Mouse (Mus musculus) C2C12 (cell line): ENCODE measurements around the gene Rbm33. TPM values are rescaled to one million over a fixed set of nuclear protein-coding genes. Genes with fewer than 3 reads are reported as not detected.

Experiments used
- H3K27me3 ChIP-seq: one replicate; pipeline ENCODE4 v1.6.1; 2011; ENCODE audit not compliant: control insufficient read depth, insufficient read depth, insufficient read length
- H3K36me3 ChIP-seq: one replicate; pipeline ENCODE4 v1.6.1; 2011; ENCODE audit not compliant: control insufficient read depth, insufficient read depth
- H3K4me3 ChIP-seq: one replicate; pipeline ENCODE4 v1.5.1; 2011; ENCODE audit warnings: mild to moderate bottlenecking, control low read depth; ENCODE audit not compliant: poor library complexity, insufficient read depth, severe bottlenecking
- H3K79me2 ChIP-seq: one replicate; pipeline ENCODE4 v1.6.1; 2011; ENCODE audit not compliant: control insufficient read depth, insufficient read depth
- H3K79me3 ChIP-seq: one replicate; pipeline ENCODE4 v1.6.1; 2011; ENCODE audit warnings: low read depth, control low read depth
- H3ac ChIP-seq: one replicate; pipeline ENCODE3; 2011; ENCODE audit warnings: low read depth; ENCODE audit not compliant: control insufficient read depth, insufficient read length
- CEBPB ChIP-seq: IDR thresholded peaks from one replicate; pipeline ENCODE4 v1.6.1; 2011; ENCODE audit warnings: low read depth, mild to moderate bottlenecking, control low read depth, moderate library complexity
- CTCF ChIP-seq: IDR thresholded peaks from one replicate; pipeline ENCODE4 v1.5.1; 2011; ENCODE audit not compliant: control insufficient read depth, insufficient read depth, insufficient read length
- FOSL1 ChIP-seq: IDR thresholded peaks from one replicate; pipeline ENCODE4 v1.8.0; 2011; ENCODE audit warnings: mild to moderate bottlenecking, low read length; ENCODE audit not compliant: poor library complexity, insufficient read depth, severe bottlenecking
- MAX ChIP-seq: IDR thresholded peaks from one replicate; pipeline ENCODE4 v1.6.1; 2011; ENCODE audit warnings: mild to moderate bottlenecking, control low read depth
- MYOD1 ChIP-seq: IDR thresholded peaks from one replicate; pipeline ENCODE4 v1.6.1; 2011; ENCODE audit warnings: low read depth; ENCODE audit not compliant: control insufficient read depth, insufficient read length
- MYOG ChIP-seq: IDR thresholded peaks from one replicate; pipeline ENCODE4 v1.6.1; 2011; ENCODE audit not compliant: control insufficient read depth, insufficient read length; ENCODE audit errors: extremely low read depth
- USF1 ChIP-seq: IDR thresholded peaks from one replicate; pipeline ENCODE4 v1.6.1; 2011; ENCODE audit warnings: low read depth, mild to moderate bottlenecking, control low read depth, moderate library complexity
- polyA plus RNA-seq: library from polyadenylated mRNA; unstranded; fragments of >200 nt; fragmentation: generic; extraction: Trizol; gene quantifications from one replicate; pipeline ENCODE4 v1.2.1, GENCODE M21; 2012; ENCODE audit warnings: missing spikeins

Gene Rbm33
- polyA plus RNA-seq, 1 experiment, result 10.1 TPM

- no peaks in the 10 kb centered on the region for H3K79me2 ChIP-seq
- H3ac ChIP-seq, result no peak overlapping the region
- H3K27me3 ChIP-seq, result no peaks in the 10 kb centered on the region
- TF ChIP-seq FOSL1 (no peak), MYOD1 (no peak), CEBPB (no peak), USF1 (no peak), MAX (no peak), MYOG (no peak), CTCF (no peak)
- no peak overlapping the region for H3K4me3 ChIP-seq
- no peaks in the 10 kb centered on the region for H3K79me3 ChIP-seq
- H3K36me3 ChIP-seq, result peaks cover 37% of the 10 kb centered on the region
Observed at GRCm38 (mm10) chr5:28419640-28420265, 102.8 kb downstream of the Rbm33 start.

DNA sequence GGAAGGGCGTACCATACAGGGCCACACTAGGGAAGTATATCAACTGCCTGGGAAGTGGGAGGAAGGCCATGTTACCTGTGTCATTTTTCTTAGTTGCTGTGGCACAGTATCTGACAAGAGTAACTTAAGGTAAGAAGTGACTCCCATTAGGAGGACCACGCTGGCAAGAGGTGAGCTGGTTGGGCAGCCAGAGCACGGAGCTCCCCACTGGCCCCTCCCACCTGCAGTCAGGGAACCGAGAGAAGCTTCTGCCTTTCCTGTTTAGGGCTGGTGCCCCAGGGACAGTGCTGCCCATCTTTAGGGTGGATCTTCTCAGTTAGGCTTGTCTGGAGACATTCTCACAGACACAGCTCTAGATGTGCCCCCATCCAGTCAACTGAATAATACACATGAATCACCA, 106.9 kb downstream of the Rbm33 start:
- TF ChIP-seq MAX (no peak), USF1 (no peak), CEBPB (no peak)
- Histone ChIP-seq H3K79me3 (no peaks in the 10 kb centered on the region), H3K79me2 (no peaks in the 10 kb centered on the region), H3K4me3 (no peak overlapping the region), H3K36me3 (peaks cover 9% of the 10 kb centered on the region), H3ac (no peak overlapping the region), H3K27me3 (no peaks in the 10 kb centered on the region)

GRCm38 (mm10) chr5:28425926-28426325, 109.0 kb downstream of the Rbm33 start:
- Histone ChIP-seq H3K36me3 (no peaks in the 10 kb centered on the region), H3K79me3 (no peaks in the 10 kb centered on the region), H3K79me2 (no peaks in the 10 kb centered on the region), H3ac (no peak overlapping the region), H3K27me3 (no peaks in the 10 kb centered on the region), H3K4me3 (no peak overlapping the region)
- TF ChIP-seq MYOD1 (no peak), MYOG (no peak), FOSL1 (no peak), CEBPB (no peak), CTCF (no peak), MAX (no peak), USF1 (no peak)

GRCm38 (mm10) chr5:28450126-28450890, 133.4 kb downstream of the Rbm33 start:
- peaks cover 1% of the 10 kb centered on the region for H3K27me3 ChIP-seq
- TF ChIP-seq CEBPB (no peak), FOSL1 (no peak), MYOG (no peak), MAX (no peak), CTCF (no peak), MYOD1 (no peak), USF1 (no peak)
- H3ac ChIP-seq, result no peak overlapping the region
- H3K36me3 ChIP-seq, result no peaks in the 10 kb centered on the region
- no peak overlapping the region for H3K4me3 ChIP-seq
- no peaks in the 10 kb centered on the region for H3K79me3 ChIP-seq
- no peaks in the 10 kb centered on the region for H3K79me2 ChIP-seq

DNA sequence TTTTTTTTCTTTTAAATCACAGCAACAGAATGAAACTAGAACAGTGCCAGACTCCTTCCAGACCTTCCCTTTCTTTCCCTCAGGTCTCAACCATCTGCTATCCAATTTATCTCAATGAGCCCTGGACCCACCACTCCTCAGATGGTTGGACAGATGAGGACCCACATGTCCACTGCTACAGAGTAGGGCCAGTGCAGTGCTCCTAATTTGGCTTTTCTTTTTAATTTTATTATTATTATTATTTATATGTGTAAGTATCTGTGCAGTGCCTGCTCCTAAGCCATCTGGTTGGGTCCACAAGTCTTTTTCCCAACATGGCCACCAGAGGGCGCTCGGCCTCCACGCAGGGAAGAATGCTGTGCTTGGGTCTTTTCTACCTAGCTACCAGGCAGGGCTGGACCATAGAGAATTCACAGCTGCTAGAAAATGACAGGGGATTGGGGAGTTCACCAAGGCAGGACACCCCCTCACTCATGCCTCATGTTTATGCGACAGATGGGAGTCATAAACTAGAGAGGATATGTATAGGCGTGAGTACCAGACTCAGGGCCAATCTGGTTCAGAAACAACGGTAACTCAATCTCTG, 134.2 kb downstream of the Rbm33 start:
- Histone ChIP-seq H3K79me2 (no peaks in the 10 kb centered on the region), H3K27me3 (peaks cover 10% of the 10 kb centered on the region)

DNA sequence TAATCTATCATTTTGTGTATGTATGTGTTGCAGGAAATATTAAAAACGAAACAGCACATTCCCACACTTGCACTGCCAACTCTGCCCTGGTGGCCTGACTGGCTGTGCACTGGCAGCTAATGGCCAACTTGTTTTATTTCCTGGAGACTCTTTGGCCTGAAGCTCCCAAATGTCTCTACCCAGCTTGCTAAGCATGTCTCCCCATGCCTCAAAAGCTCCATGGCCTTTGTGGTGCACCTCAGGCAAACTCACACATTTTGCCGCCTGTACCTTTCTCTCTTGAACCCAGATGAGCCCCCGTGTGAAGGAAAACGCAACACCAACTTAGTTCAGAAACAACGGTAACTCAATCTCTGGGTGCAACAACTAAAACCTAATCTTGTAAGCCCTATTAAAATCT, 136.2 kb downstream of the Rbm33 start:
- Histone ChIP-seq H3K79me3 (no peaks in the 10 kb centered on the region), H3ac (no peak overlapping the region), H3K4me3 (no peak overlapping the region), H3K27me3 (peaks cover 19% of the 10 kb centered on the region), H3K36me3 (no peaks in the 10 kb centered on the region), H3K79me2 (no peaks in the 10 kb centered on the region)
- TF ChIP-seq MAX (no peak), MYOG (no peak)

More for the DNA sequence above, 134.2 kb downstream of the Rbm33 start:
- no peak overlapping the region for H3ac ChIP-seq
- no peak overlapping the region for H3K4me3 ChIP-seq
- H3K36me3 ChIP-seq, result no peaks in the 10 kb centered on the region
- TF ChIP-seq CTCF (peak; percentile 72), CEBPB (no peak)
- H3K79me3 ChIP-seq, result no peaks in the 10 kb centered on the region
